Mouse (Mus musculus): ENCODE data around the gene Nr4a2. TPM values are rescaled to one million over a fixed set of nuclear protein-coding genes. Genes with fewer than 3 reads are reported as not detected.

Gene Nr4a2
- polyA plus RNA-seq, 1 experiment from 2014 or later = 3.4 TPM

Other genes with a start within 250 kb of the Nr4a2 start
- 18.6 and 22.3 TPM in 2 replicates for gene Gpd2, start 113.6 kb upstream of the Nr4a2 start, polyA plus RNA-seq (2016; fragmentation: Nextera tagmentation; extraction: Ambion mirVana)